Mouse (Mus musculus) CD4-positive, CD25-positive, alpha-beta regulatory T cell, adult 4 months (primary cell): Measurements from ENCODE around the gene Flrt1. TPM values are rescaled to one million over a fixed set of nuclear protein-coding genes. Genes with fewer than 3 reads are reported as not detected.
"Not testable (repeated sequence)": the region's sequence is repeated elsewhere in the genome, so short reads cannot be mapped to it uniquely, and the experiment has no call there.

Source experiments
- ATAC-seq: one replicate; pipeline ENCODE4 v1.8.0; 2017
- polyA plus RNA-seq, 2 experiments: library from polyadenylated mRNA; unstranded; fragments of 100-300 nt; shearing (Covaris generic); gene quantifications; one replicate each; pipeline ENCODE4 v1.2.1; 2017

Gene Flrt1
- polyA plus RNA-seq, 2 experiments from 2014 or later, result 0.22 TPM; not detected in 1

DNA sequence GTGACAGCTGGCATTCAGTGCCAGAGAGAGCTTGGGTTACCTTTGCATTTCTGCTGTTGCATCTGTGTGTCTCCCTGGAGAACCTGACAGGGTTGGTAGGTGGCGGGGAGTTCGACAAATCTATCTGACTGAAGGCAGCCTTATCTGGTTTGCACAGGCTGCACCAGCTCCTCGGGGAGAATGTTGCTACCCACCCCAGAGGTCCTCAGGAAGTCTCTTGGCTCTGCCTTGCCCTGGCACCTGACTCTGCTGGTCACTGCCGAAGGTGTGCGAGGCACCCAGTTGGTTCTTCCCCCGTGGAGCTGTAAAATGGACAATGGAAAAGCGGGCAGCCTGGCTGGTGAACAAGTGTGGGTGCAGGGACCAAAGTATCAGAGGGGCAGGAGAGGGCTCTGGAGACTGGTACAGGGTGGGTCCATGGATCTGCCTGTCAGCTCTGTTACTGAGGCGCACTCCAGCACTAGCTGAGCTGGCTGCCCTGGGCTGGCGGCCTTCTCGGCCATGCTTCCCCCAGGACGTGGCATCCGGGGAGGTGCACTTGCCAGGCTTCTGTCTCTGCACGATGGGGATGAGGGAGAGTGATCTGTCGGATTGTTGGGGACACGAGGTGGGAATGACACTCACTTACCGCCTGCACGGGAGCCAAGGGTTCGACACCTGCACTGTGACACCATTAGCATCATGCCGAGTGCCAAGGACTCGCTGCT is 38.0 kb downstream of the Flrt1 start:
- no peak for ATAC-seq

DNA sequence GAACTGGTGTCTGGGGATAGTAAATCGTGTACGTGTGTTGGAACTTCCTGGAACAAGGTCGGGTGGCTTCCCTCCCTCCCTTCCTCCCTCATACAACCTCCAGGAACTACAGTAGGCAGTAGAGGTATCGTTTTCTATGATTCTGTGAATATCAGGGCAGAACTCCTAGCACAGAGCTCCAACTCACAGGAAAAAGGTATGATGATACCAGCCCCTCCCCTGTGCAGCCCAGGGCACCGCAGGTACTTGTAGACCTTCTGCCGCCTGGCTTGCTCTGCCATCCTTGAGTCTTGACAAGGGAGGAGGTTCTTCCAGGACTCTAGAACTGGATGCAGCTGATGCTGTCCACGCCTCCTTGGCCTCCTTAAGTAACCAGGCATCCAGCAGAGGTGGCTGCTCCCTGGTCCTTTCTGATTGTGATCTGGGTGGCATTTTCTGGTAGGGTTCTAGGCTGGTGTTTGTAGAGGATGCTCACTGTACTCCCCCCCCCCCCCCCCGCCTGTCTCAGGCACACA is 38.6 kb downstream of the Flrt1 start:
- ATAC-seq, result peak; percentile 44

DNA sequence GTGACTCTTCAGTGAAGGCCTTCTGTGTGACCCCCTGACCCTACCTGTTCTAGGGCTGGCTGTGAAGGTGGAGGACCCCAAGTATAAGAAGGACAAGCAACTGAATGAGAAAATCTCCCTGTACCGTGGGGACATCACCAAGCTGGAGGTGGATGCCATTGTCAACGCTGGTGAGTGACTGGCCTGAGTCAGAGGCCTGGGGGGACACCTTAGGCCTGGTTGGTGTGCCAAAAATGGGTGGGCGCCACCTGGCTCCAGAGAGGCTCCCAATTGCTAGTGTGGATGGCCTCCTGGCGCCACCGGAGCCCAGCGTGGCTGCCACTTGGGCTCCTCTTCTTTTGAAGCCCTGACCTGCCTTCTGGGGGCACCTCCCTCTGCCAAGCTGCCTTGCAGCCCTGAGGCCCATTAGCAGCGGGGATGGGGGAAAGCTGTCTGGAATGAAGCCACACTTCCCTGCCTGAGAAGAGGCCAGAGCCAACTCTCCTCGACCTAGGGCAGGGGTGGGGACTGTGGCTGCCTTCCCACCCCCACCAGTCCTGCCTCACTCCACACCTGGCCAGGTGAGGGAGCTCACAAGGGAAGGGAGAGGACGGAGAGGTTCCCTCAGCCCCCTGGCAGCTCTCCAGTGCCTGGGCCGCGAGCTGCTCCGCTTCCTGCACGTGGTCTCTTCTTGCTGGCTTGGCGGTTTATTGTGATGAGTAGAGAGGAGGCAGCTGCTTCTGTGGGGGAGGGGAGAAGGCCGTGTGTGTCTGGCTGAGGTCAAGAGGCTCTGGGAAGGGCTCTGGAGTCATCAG is 39.3 kb downstream of the Flrt1 start:
- ATAC-seq, result peak; percentile 50

DNA sequence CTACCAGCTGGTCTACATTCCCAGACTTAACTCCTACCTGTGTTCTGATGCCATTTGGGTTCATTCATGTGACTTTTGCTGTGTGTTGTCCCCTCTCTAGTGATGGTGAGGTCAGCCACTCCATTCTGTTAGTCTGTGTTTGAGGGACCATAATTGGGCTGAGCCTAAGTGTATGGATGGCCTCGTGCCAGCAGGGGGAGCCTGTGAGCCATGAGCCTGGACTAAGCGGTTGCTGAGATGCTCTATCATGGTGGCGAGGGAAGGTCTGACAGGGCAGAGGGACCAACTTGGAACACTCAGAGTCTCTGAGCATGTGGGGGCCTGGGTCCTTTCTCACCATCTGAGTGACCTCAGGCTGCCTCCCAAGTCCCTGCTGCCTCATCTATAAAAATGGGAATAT is 41.0 kb downstream of the Flrt1 start:
- peak; percentile 77 for ATAC-seq

- no peak for ATAC-seq
Measured at GRCm38 (mm10) chr19:7062916-7063315, 42.6 kb downstream of the Flrt1 start.

GRCm38 (mm10) chr19:7062110-7062509 is 43.4 kb downstream of the Flrt1 start:
- no peak for ATAC-seq

- no peak for ATAC-seq
Measured at GRCm38 (mm10) chr19:7058541-7058940, 47.0 kb downstream of the Flrt1 start.

- ATAC-seq, result peak; percentile 53
Measured at GRCm38 (mm10) chr19:7057722-7058207, 47.8 kb downstream of the Flrt1 start.

- no peak for ATAC-seq
Measured at GRCm38 (mm10) chr19:7057126-7057721, 48.3 kb downstream of the Flrt1 start.

DNA sequence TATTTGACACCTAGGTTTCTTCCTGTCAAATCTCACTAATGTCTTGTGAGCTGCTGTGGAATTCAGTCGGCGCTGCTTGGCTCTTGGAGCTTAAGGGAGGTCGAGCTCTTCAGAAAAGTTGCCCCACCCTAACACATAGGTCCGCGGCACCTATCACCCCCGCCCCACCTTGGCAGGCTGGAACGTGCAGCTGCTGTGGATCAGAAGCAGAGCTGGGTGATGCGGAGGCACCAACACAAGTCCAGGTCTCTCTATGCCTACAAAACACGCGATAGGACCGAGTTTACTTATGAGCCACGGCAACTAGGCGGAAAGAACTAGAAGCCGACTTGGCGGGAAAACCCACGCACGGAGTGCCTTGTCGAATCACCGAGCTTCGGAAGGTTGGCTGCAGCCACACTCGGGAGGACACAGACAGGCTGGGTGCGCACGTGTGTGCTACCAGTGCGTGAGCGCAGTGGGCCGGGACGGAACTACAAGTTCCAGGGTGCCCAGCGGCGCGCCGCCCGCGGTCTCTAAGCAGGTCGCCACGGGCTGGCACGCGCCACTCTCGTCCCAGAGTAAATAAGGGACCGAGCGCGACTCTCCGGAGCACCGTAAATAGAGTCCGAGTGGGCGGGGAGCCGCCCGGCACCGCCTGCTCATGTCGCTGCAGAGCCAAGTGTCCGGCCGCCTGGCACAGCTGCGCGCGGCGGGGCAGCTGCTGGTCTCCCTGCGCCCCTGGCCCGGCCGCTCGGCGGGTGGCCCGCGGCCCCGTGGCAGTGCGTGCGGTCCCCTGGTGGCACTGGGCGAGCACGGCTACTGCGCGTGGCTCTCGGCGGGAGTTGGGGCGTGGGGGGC is 49.1 kb downstream of the Flrt1 start, which contains the start of gene Macrod1:
Macrod1 (plus strand) TSS at position 563 of the 840 bp plus-strand sequence.
- ATAC-seq, result peak; percentile 91

- ATAC-seq, result no peak
Measured at GRCm38 (mm10) chr19:7055173-7055572, 50.4 kb downstream of the Flrt1 start.

- ATAC-seq, result no peak
Measured at GRCm38 (mm10) chr19:7054772-7055171, 50.8 kb downstream of the Flrt1 start.

DNA sequence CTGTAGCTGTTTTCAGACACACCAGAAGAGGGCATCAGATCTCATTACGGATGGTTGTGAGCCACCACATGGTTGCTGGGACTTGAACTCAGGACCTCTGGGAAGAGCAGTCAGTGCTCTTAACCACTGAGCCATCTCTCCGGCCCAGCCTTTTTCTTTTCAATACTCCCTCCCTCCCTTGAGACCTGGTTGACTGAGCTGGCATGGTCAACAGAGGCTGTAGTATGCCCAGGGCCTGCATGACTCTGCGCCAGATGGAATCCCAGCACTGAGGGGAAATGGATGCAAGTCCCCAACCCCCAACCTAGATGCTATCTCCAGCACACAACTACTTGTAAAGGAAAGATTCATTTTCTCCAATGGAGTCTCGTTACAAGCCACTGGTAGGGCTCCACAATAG is 52.1 kb downstream of the Flrt1 start:
- ATAC-seq, result not testable (repeated sequence)

- ATAC-seq, result no peak
Measured at GRCm38 (mm10) chr19:7044706-7045105, 60.8 kb downstream of the Flrt1 start.

- ATAC-seq, result no peak
Measured at GRCm38 (mm10) chr19:7044279-7044678, 61.2 kb downstream of the Flrt1 start.

Other genes with a start within 250 kb of the Flrt1 start
- 1 to 10 TPM; 3.1 to 5.2 TPM for gene Ccdc88b, start 247.5 kb downstream of the Flrt1 start, polyA plus RNA-seq
- gene Trmt112, start 196.0 kb downstream of the Flrt1 start, polyA plus RNA-seq, result 100 to 1,000 TPM; 214 to 232 TPM
- 100 to 1,000 TPM; 224 to 246 TPM for gene Prdx5, start 195.6 kb downstream of the Flrt1 start, polyA plus RNA-seq
- 1 to 10 TPM; 2.2 to 5.7 TPM for gene Esrra, start 183.9 kb downstream of the Flrt1 start, polyA plus RNA-seq
- not detected for gene Catsperz, start 180.3 kb downstream of the Flrt1 start, polyA plus RNA-seq
- not detected for gene Kcnk4, start 171.2 kb downstream of the Flrt1 start, polyA plus RNA-seq
- gene Bad, start 163.9 kb downstream of the Flrt1 start, polyA plus RNA-seq, result 10 to 100 TPM; 36.8 to 49.6 TPM
- 10 to 100 TPM in 1 of 2 experiments, 1 to 10 TPM in 1; 8.4 to 11.4 TPM for gene Gpr137, start 163.2 kb downstream of the Flrt1 start, polyA plus RNA-seq
- gene Ppp1r14b, start 130.8 kb downstream of the Flrt1 start, polyA plus RNA-seq, result 10 to 100 TPM in 1 of 2 experiments, 1 to 10 TPM in 1; 9.3 to 23.8 TPM
- 1 to 10 TPM; 3.2 to 3.4 TPM for gene Plcb3, start 129.3 kb downstream of the Flrt1 start, polyA plus RNA-seq
- gene Fkbp2, start 125.2 kb downstream of the Flrt1 start, polyA plus RNA-seq, result 10 to 100 TPM; 46.8 to 56.8 TPM
- 1 to 10 TPM; 3.3 to 4.4 TPM for gene Vegfb, start 118.1 kb downstream of the Flrt1 start, polyA plus RNA-seq
- 10 to 100 TPM; 59.8 to 74.9 TPM for gene Dnajc4, start 113.2 kb downstream of the Flrt1 start, polyA plus RNA-seq
- gene Nudt22, start 109.6 kb downstream of the Flrt1 start, polyA plus RNA-seq, result 10 to 100 TPM; 34.8 to 39.6 TPM
- 10 to 100 TPM in 1 of 2 experiments, 1 to 10 TPM in 1; 8.1 to 10.9 TPM for gene Trpt1, start 109.6 kb downstream of the Flrt1 start, polyA plus RNA-seq
- 100 to 1,000 TPM; 272 to 479 TPM for gene Fermt3, start 86.3 kb downstream of the Flrt1 start, polyA plus RNA-seq
- 100 to 1,000 TPM; 117 to 119 TPM for gene Stip1, start 65.8 kb downstream of the Flrt1 start, polyA plus RNA-seq
- 1 to 10 TPM in 1 of 2 experiments, not detected in 1; 2.3 TPM for gene Macrod1, start 48.9 kb downstream of the Flrt1 start, polyA plus RNA-seq
- gene Otub1, start 100.6 kb upstream of the Flrt1 start, polyA plus RNA-seq, result 100 to 1,000 TPM; 157 to 198 TPM
- 100 to 1,000 TPM; 223 to 296 TPM for gene Cox8a, start 111.9 kb upstream of the Flrt1 start, polyA plus RNA-seq
- gene Naa40, start 135.5 kb upstream of the Flrt1 start, polyA plus RNA-seq, result 10 to 100 TPM; 21.9 to 26.8 TPM
- gene Rcor2, start 161.6 kb upstream of the Flrt1 start, polyA plus RNA-seq, result under 1 TPM in 1 of 2 experiments, not detected in 1; 0.42 TPM
- gene Mark2, start 236.1 kb upstream of the Flrt1 start, polyA plus RNA-seq, result 10 to 100 TPM; 53.0 to 75.8 TPM